Mouse (Mus musculus): ENCODE results near the gene Egflam. TPM values are rescaled to one million over a fixed set of nuclear protein-coding genes. Genes with fewer than 3 reads are reported as not detected.
A peak's percentile ranks its signal among the peaks of the same experiment; 100 is the strongest.

Egflam gene
- polyA plus RNA-seq, 1 experiment from 2014 or later, result 21.3 TPM

DNA sequence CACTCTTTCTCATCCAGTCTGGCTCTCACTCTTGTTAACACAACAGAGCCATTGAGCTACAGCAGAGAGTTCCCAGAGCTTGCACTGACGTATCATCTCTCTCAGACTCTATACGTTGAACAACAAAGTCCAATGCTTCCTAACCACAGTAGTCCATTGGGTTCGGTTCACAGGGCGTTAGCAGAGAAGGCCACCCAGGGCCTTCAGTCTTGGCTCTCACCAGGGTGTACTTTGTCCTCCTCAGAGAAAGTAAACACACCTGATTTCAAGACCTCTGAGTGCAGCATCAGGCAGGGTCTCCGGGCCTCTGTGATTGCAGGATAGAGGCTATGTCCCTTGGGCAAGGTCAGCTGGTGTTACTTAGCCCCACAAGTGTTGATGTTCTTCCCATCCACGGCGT is 190.9 kb downstream of the Egflam start:
- H3K9me3 ChIP-seq, result no peaks in the 10 kb centered on the region

DNA sequence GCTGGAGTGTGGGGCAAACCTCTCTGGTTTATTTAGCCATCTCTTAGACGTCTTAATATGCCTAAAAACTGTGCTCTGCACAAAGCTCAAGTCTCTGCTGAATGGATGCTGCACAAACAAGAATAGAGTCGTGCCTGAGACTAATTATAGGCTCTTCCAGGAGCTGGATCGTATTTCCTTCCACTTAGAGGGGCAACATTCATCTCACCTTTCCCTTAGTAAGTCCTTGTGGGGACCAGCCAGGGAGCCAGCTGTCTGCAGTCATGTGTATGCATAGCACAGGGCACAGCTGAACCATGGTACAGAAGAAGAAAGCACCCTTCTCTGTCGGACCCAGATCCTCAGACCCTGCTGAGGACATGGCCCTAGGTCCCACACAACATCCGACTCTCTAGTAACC is 192.1 kb downstream of the Egflam start:
- peak; percentile 73 for ATAC-seq (ENCODE audit: insufficient number of reproducible peaks, insufficient read depth, low FRiP score, low TSS enrichment)
- peak overlapping the region; percentile 1; the same call in 1 of the 2 replicates for H3K27ac ChIP-seq
- no peaks in the 10 kb centered on the region for H3K36me3 ChIP-seq
- H3K27me3 ChIP-seq, result no peaks in the 10 kb centered on the region
- H3K4me2 ChIP-seq (replicated peaks), result no peak overlapping the region
- H3K9me3 ChIP-seq, result no peaks in the 10 kb centered on the region
- no peak overlapping the region for H3K9ac ChIP-seq
- peaks cover 39% of the 10 kb centered on the region for H3K4me1 ChIP-seq
- WGBS, result 11% methylated on average over 5 of the region's 5 CpGs
- H3K4me3 ChIP-seq, result no peak overlapping the region

More for the DNA sequence above, 190.9 kb downstream of the Egflam start:
- 78% methylated on average over 7 of the region's 7 CpGs for WGBS
- H3K4me2 ChIP-seq (replicated peaks), result no peak overlapping the region
- peaks cover 31% of the 10 kb centered on the region for H3K4me1 ChIP-seq
- no peaks in the 10 kb centered on the region for H3K27me3 ChIP-seq
- no peak overlapping the region for H3K4me3 ChIP-seq
- no peaks in the 10 kb centered on the region for H3K36me3 ChIP-seq
- no peak for ATAC-seq (ENCODE audit: insufficient number of reproducible peaks, insufficient read depth, low FRiP score, low TSS enrichment)
- no peak overlapping the region for H3K27ac ChIP-seq
- no peak overlapping the region for H3K9ac ChIP-seq

DNA sequence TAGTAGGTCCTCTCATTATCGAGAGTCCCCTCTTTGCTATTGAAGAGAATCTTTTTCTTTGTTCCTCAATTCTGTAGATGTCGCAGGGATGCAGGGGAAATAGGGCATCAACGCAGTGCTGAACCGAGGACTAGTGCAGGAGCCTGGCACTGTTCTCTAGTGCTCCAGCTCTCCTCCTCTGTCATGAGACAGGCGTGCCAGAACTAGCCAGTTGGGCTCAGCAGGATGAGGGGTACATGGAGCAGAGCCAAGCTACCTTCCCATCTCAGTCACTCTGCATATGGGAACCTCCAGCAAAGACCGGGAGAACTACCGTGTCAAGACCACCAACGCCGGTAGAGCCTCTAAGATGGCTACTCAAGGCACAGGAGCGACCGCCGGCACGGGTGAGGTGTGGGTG is 193.3 kb downstream of the Egflam start:
- Histone ChIP-seq H3K27ac (no peak overlapping the region), H3K4me1 (peaks cover 42% of the 10 kb centered on the region), H3K4me2 (replicated peaks) (no peak overlapping the region), H3K4me3 (no peak overlapping the region), H3K36me3 (no peaks in the 10 kb centered on the region), H3K27me3 (no peaks in the 10 kb centered on the region), H3K9ac (no peak overlapping the region), H3K9me3 (no peaks in the 10 kb centered on the region)
- no peak for ATAC-seq (ENCODE audit: insufficient number of reproducible peaks, insufficient read depth, low FRiP score, low TSS enrichment)
- WGBS, result 77% methylated on average over 13 of the region's 13 CpGs

DNA sequence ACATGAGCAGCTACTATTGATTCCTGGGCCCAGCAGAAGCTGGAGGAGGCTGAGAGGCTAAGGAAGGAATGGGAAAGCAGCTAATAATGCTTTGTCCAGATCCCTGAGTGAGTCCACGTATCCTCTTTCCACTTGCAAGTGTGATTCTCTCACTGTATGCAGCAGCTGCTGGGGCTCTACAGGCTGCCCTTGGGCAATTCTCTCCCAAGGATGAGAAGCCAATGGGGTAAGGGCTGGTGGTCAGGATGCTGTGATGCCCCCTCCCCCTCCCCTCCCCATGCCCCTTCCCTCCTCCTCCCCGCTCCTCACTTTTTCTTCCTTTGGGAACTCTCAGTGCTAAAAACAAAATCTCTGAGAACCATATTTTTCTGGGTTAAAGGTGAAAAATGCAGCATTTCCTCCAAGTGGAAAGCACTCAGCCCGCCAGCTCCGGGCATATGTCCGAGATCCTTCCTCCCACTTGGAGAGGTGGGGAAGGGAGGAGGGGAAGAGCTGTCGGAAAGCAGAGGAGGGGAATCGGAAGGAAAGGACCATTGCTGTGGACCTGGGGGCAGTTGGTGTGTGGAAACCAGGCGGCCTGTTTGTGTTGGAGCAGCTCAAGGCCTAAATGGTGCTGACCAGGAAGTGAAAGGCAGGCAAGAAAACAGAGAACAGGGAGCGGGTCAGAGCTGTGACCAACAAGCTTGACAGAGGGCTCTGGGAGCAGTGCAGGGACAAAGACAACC is 194.4 kb downstream of the Egflam start:
- Histone ChIP-seq H3K9ac (no peak overlapping the region), H3K4me3 (no peak overlapping the region), H3K36me3 (no peaks in the 10 kb centered on the region), H3K4me2 (replicated peaks) (no peak overlapping the region), H3K4me1 (peaks cover 42% of the 10 kb centered on the region), H3K27me3 (no peaks in the 10 kb centered on the region), H3K27ac (0 out of 2 replicates have a peak overlapping the region, but pooled peaks have one; percentile 26), H3K9me3 (no peaks in the 10 kb centered on the region)
- 31% methylated on average over 9 of the region's 9 CpGs for WGBS
- no peak for ATAC-seq (ENCODE audit: insufficient number of reproducible peaks, insufficient read depth, low FRiP score, low TSS enrichment)

DNA sequence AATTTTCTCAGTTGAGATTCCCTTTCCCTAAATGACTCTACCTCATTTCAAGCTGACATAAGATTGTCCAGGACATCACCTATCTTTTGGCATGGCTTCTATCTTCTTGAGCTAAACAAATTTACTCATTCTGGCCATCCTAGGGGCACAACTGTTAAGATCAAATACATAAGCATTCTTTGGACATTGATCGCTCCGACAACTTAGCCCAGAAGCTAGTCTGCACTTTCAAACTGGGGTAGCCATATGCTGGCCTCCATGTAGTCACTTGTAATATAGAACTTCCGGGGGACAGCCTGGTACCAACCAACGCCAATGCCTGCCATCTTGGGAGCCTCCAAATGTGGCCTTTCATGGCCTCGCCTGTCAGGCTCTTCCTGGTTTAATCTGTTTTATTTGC is 195.2 kb downstream of the Egflam start:
- H3K4me1 ChIP-seq, result peaks cover 42% of the 10 kb centered on the region
- H3K4me2 ChIP-seq (replicated peaks), result no peak overlapping the region
- H3K27ac ChIP-seq, result 0 out of 2 replicates have a peak overlapping the region, but pooled peaks have one; percentile 26
- no peaks in the 10 kb centered on the region for H3K36me3 ChIP-seq
- H3K4me3 ChIP-seq, result no peak overlapping the region
- no peak overlapping the region for H3K9ac ChIP-seq
- WGBS, result 91% methylated on average over 5 of the region's 5 CpGs
- no peaks in the 10 kb centered on the region for H3K27me3 ChIP-seq
- ATAC-seq (ENCODE audit: insufficient number of reproducible peaks, insufficient read depth, low FRiP score, low TSS enrichment), result no peak
- no peaks in the 10 kb centered on the region for H3K9me3 ChIP-seq

DNA sequence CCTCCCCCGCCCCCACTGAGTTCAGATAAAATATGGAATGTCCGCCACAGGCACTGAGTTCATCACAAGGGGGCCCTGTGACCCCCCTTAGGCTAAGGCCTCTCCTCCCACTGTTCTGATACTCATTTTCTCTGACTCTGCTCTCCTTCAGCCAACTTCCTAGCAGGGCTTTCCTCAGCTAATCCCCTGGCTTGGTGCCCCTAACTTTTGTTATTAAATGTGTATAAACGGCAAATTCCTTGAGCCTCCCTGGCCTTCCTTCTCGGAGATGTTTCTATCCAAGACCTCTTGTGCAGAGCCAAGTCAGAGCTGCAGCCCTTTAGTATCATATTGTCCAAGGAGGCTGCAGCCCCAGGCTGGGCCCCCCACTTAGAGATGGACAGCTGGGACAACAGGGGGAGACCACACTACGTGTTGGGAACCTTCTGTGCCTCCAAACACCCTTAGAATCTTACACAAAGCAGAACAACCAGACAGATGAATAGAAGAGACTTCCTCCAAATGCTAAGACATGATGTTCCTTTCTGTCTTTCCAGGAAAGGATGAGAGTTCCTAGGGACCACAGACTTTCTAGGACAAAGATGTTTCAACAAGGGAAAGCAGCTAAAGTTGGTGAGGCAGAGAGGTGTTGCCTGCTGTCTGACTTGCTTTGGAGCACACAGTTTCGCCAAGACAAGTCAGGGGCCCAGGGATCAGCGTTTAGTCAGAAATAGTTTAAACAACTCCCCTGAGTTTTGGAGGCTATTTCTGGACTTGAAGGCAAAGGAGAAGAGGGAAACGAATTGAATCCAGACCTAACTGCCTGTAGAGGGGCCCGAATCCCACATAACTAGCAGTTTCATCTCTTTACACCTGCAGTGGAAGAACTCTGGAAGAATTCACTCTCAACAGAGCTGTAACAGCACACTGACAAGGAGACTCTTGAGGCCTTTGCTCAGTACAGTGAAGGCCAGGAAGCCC is 196.5 kb downstream of the Egflam start:
- Histone ChIP-seq H3K4me3 (no peak overlapping the region), H3K4me1 (peaks cover 42% of the 10 kb centered on the region), H3K36me3 (no peaks in the 10 kb centered on the region), H3K27ac (no peak overlapping the region), H3K27me3 (no peaks in the 10 kb centered on the region), H3K9me3 (no peaks in the 10 kb centered on the region), H3K9ac (no peak overlapping the region), H3K4me2 (replicated peaks) (no peak overlapping the region; the same call in 1 of the 2 replicates)
- WGBS, result 39% methylated on average over 9 of the region's 9 CpGs
- ATAC-seq (ENCODE audit: insufficient number of reproducible peaks, insufficient read depth, low FRiP score, low TSS enrichment), result no peak

DNA sequence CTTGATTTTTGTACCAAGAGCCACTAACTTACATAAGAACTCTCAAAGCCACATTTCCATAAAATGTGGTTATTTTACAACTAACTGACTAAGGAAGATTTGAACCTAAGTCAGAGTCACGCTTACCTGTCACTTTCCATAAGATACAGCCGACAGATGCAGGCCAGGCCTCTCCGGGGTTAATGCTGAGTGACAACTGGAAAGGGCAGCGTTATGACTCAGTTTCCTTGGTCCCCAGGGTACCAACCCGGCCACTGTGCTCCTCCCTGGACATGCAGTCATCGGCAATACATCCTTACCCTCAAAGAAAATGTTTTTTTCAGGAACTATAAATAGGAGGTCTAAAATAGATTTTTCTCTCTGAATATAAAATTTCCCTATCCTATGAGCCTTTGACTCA is 197.9 kb downstream of the Egflam start:
- peaks cover 39% of the 10 kb centered on the region for H3K4me1 ChIP-seq
- no peaks in the 10 kb centered on the region for H3K9me3 ChIP-seq

DNA sequence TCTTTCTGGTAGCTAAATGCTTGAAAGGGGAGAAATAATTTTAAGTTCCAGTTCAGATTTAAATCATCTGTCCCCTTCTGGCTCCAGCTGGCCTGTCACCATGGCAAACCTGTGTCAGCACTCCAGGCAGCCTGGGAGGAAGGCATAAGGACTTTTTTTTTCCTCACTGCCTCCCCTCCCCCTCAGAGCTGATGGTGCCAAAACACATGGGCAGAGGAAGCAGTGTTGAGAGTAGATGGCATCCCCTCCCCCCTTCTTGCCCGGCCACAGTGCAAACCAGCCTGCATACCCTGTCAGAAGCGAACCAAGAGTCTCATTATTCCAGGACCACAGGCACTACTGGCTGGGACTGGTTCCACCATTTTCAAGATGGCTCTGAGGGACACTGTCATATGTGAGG is 199.4 kb downstream of the Egflam start:
- Histone ChIP-seq H3K9ac (no peak overlapping the region), H3K4me2 (replicated peaks) (no peak overlapping the region), H3K27ac (no peak overlapping the region), H3K4me1 (peaks cover 44% of the 10 kb centered on the region), H3K36me3 (no peaks in the 10 kb centered on the region), H3K4me3 (no peak overlapping the region), H3K9me3 (no peaks in the 10 kb centered on the region), H3K27me3 (no peaks in the 10 kb centered on the region)
- ATAC-seq (ENCODE audit: insufficient number of reproducible peaks, insufficient read depth, low FRiP score, low TSS enrichment), result no peak
- 47% methylated on average over 2 of the region's 2 CpGs for WGBS

More for the DNA sequence above, 197.9 kb downstream of the Egflam start:
- no peaks in the 10 kb centered on the region for H3K27me3 ChIP-seq
- H3K36me3 ChIP-seq, result no peaks in the 10 kb centered on the region
- 36% methylated on average over 6 of the region's 6 CpGs for WGBS
- no peak overlapping the region for H3K4me3 ChIP-seq
- ATAC-seq (ENCODE audit: insufficient number of reproducible peaks, insufficient read depth, low FRiP score, low TSS enrichment), result no peak
- no peak overlapping the region for H3K27ac ChIP-seq
- H3K9ac ChIP-seq, result no peak overlapping the region
- no peak overlapping the region for H3K4me2 ChIP-seq (replicated peaks)

DNA sequence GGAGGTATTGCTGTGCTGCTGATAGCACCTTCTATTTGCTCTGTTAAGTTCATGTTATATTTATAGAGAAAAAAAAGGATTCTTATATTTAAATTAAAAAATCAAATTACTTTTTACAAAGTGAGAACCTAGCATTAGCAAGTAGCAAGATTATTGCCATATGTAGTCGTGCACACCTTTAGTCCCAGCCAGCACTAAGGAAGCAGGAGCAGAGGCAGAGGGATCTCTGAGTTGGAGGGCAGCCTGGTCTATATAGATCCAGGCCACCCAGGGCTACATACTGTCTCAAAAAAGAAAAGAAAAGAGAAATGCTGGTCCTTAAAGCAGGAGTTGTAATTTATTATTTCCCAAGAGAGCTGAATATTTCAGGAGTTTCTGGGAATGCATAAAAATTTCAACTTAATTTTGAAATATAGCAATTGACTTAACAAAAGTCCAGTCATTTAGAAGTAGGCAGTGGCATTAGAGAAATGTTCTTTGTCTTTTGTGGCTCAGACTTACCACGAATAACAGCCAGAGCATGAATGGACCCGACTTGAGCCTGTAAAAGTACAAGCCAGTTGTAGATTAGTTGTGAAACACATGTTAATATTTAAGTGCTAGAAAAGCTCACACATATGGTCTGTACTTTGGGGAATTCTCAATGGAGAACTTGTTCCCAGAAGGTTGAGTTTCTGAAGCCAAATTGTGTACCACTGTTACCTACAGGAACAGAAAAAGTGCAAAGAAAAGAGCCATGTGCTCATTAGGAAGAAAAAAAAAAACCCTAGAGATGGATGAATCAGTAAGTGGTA is 200.3 kb downstream of the Egflam start:
- no peaks in the 10 kb centered on the region for H3K27me3 ChIP-seq
- no peak overlapping the region for H3K4me2 ChIP-seq (replicated peaks)
- 40% methylated on average over 3 of the region's 3 CpGs for WGBS
- no peak overlapping the region for H3K9ac ChIP-seq
- ATAC-seq (ENCODE audit: insufficient number of reproducible peaks, insufficient read depth, low FRiP score, low TSS enrichment), result no peak
- H3K4me3 ChIP-seq, result no peak overlapping the region
- H3K4me1 ChIP-seq, result peaks cover 46% of the 10 kb centered on the region
- H3K36me3 ChIP-seq, result no peaks in the 10 kb centered on the region
- no peaks in the 10 kb centered on the region for H3K9me3 ChIP-seq
- H3K27ac ChIP-seq, result no peak overlapping the region

DNA sequence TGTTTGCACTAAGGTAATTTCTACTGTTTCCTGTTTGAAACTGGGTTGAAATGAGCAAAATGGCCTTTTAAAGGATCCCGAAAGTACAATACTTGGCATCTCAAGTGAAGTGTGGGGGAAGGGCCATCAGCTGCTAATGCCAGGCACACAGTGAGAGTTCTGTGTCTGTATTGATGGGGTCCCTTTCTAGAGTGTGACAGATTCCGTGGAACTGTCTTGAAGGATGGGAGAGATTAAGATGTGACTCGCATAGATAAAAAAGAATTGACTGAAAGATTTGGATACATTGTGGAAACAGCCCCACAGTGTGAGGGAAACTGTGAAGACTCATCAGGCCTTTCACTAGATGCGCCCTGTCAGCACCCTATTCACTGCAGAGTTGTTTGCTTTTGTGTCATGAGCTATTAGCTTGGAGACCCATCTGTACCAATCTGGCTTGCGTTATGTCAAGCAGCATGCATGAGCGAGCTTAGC is 203.4 kb downstream of the Egflam start:
- 32% methylated on average over 6 of the region's 6 CpGs for WGBS
- no peak overlapping the region for H3K4me3 ChIP-seq
- no peaks in the 10 kb centered on the region for H3K27me3 ChIP-seq
- ATAC-seq (ENCODE audit: insufficient number of reproducible peaks, insufficient read depth, low FRiP score, low TSS enrichment), result no peak
- no peak overlapping the region for H3K9ac ChIP-seq
- H3K4me2 ChIP-seq (replicated peaks), result no peak overlapping the region
- peaks cover 29% of the 10 kb centered on the region for H3K4me1 ChIP-seq
- H3K36me3 ChIP-seq, result peaks cover 18% of the 10 kb centered on the region; the same call in 1 of the 2 replicates
- no peak overlapping the region for H3K27ac ChIP-seq
- no peaks in the 10 kb centered on the region for H3K9me3 ChIP-seq

DNA sequence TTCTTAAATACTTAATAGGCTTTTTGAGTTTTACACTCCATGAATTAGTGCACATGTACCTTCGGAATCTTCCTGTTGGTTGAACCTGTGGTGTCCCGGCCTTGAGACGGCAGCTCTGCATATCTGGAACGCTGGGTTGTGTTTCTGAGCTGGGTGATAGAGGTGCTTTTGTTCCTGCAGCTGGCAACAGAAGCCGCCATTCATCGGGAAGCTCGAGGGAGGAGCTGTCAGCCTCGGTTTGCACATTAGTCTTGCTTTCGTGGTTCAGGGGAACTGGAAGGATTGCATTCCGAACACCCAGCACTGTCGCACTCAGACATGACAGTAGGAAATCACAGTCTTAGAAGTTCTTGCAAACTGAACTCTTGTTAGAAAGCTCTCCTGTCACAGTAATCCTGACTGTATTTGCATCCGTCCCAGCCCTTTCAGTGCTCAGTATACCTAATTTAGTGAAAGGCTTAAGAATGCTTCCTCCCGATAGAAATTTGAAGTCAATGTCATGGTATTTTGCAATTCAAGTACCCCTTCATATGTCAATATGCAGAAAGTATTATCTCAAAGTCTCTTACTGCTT is 204.0 kb downstream of the Egflam start:
- Histone ChIP-seq H3K4me3 (no peak overlapping the region), H3K36me3 (peaks cover 22% of the 10 kb centered on the region; the same call in 1 of the 2 replicates), H3K9me3 (no peaks in the 10 kb centered on the region), H3K27ac (peak overlapping the region; percentile 42), H3K27me3 (no peaks in the 10 kb centered on the region), H3K4me1 (peaks cover 29% of the 10 kb centered on the region), H3K4me2 (replicated peaks) (peak overlapping the region; percentile 3; the same call in 1 of the 2 replicates), H3K9ac (no peak overlapping the region)
- 0 out of 2 replicates have a peak, but pooled peaks have one; percentile 38 for ATAC-seq (ENCODE audit: insufficient number of reproducible peaks, insufficient read depth, low FRiP score, low TSS enrichment)
- 9% methylated on average over 13 of the region's 13 CpGs for WGBS
